Mouse (Mus musculus): ENCODE results near the gene Rad51d. TPM values are rescaled to one million over a fixed set of nuclear protein-coding genes. Genes with fewer than 3 reads are reported as not detected.

Rad51d gene
- total and polyA plus RNA-seq, 3 experiments, result 15.0 to 35.5 (median 33.3) TPM

DNA sequence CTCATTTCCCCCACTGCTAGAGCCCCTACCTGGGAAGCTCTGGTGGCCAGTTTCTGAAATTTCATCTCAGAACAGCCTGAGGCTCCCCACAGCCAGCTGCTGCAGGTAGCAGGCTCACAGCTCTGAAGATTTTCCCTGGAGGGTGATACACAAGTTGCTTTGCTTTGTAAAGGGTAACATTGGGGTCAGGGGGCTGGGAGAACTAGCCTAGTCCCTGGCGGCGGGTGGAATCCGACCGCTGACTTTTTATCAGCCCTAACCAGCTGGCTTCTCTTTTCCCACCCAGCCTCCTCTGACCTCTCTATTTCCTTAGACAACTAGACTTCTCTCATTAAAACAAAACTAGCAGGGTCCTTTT is 44.4 kb downstream of the Rad51d start:
- H3K27me3 ChIP-seq (replicated peaks), result no peaks in the 10 kb centered on the region
- peaks cover 9 to 26% of the 10 kb centered on the region in 2 experiments for H3K4me1 ChIP-seq (ENCODE audit: control insufficient read depth in 1 of 2, insufficient read depth in 2 of 2)
- peaks cover 2 to 15% of the 10 kb centered on the region in 2 experiments for H3K36me3 ChIP-seq (replicated peaks in 1 of 2; ENCODE audit: control insufficient read depth in 1 of 2, insufficient read depth in 1 of 2, low read length in 1 of 2)
- in situ Hi-C loops (cut with MboI; ENCODE audit: low pct_ligation_motif_present, low pct_unique_long_range_greater_than_20kb, low sequenced_read_pairs), result loop anchor here (5.0 kb wide), 1 partner anchor 41 kb away; no protein-coding TSS in a partner anchor
- peak overlapping the region; percentile 49 to 57 (median 51) for H3K4me3 ChIP-seq (replicated peaks in 1 of 3; ENCODE audit: low read depth in 2 of 3, low read length in 2 of 3, poor library complexity in 1 of 3)
- H3K79me2 ChIP-seq (replicated peaks; ENCODE audit: control insufficient read depth, extremely low read depth, insufficient read depth, poor library complexity, severe bottlenecking), result peaks cover 12% of the 10 kb centered on the region
- H3K9ac ChIP-seq (ENCODE audit: insufficient read depth, low read depth), result peak overlapping the region; percentile 37
- peaks cover 11% of the 10 kb centered on the region for H3K9me3 ChIP-seq (replicated peaks; ENCODE audit: low read length)
- H3K4me2 ChIP-seq (ENCODE audit: insufficient read depth, low read depth, poor library complexity, severe bottlenecking), result peak overlapping the region; percentile 100
- dilution Hi-C loops (cut with MboI; ENCODE audit: extremely low pct_ligation_motif_present, extremely low pct_unique_long_range_greater_than_20kb, low sequenced_read_pairs), result no loop called here
- TF ChIP-seq RCOR1 (conservative IDR thresholded peaks at IDR 0.05; ENCODE audit: low read depth, low read length) (no peak), EP300 (IDR thresholded peaks at IDR 0.05; ENCODE audit: low read length) (0 out of 2 replicates have a peak, but pooled peaks have one; percentile 21)
- peak overlapping the region; percentile 82 for H3K27ac ChIP-seq (ENCODE audit: insufficient read depth, low read depth)
- peak; percentile 20 for DNase-seq (ENCODE audit: extremely low read depth)

DNA sequence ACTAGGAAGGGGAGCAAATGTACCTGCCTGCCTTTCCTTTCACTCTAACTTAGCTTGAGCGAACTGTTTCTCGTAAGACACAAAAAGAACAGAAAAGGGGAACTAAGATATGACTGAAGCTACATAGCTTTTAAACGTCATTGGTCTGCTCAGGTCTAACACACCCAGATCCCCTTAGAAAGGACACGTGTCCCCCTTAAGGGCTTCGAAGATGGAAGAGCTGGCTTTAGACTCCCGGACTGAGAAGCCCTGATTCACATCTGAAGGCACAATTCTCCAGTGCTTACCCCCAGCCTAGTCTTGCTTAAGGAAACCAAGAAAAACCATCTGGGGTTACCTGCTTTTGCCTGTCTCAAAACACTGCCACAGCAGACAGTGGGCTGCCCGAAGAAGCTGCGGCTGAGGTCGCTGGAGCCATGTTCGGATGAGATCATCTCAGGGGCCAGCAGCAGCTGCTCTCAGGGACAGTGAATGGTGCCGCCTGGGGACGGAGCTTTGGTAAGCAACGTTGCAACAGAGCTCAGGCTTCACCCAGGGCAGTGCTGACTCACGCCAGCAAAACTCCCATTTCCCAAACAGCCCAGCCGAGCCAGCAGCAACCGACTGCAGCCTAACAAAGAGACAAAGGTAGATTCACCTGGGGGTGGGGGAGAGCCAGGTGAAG is 44.9 kb downstream of the Rad51d start:
- DNase-seq (ENCODE audit: extremely low read depth), result peak; percentile 77
- in situ Hi-C loops (cut with MboI; ENCODE audit: low pct_ligation_motif_present, low pct_unique_long_range_greater_than_20kb, low sequenced_read_pairs), result loop anchor here (5.0 kb wide), 1 partner anchor 42 kb away; no protein-coding TSS in a partner anchor
- peaks cover 13 to 30% of the 10 kb centered on the region in 2 experiments for H3K4me1 ChIP-seq (ENCODE audit: control insufficient read depth in 1 of 2, insufficient read depth in 2 of 2)

More for the DNA sequence above, 44.9 kb downstream of the Rad51d start:
- dilution Hi-C loops (cut with MboI; ENCODE audit: extremely low pct_ligation_motif_present, extremely low pct_unique_long_range_greater_than_20kb, low sequenced_read_pairs), result no loop called here
- H3K27ac ChIP-seq (ENCODE audit: insufficient read depth, low read depth), result peak overlapping the region; percentile 82
- peak overlapping the region; percentile 37 for H3K9ac ChIP-seq (ENCODE audit: insufficient read depth, low read depth)
- peaks cover 12% of the 10 kb centered on the region for H3K79me2 ChIP-seq (replicated peaks; ENCODE audit: control insufficient read depth, extremely low read depth, insufficient read depth, poor library complexity, severe bottlenecking)
- peak overlapping the region; percentile 100 for H3K4me2 ChIP-seq (ENCODE audit: insufficient read depth, low read depth, poor library complexity, severe bottlenecking)
- no peaks in the 10 kb centered on the region for H3K27me3 ChIP-seq (replicated peaks)
- peaks cover 11% of the 10 kb centered on the region for H3K9me3 ChIP-seq (replicated peaks; ENCODE audit: low read length)
- TF ChIP-seq RCOR1 (conservative IDR thresholded peaks at IDR 0.05; ENCODE audit: low read depth, low read length), result no peak
- peak; percentile 98 for TF ChIP-seq MAX (IDR thresholded peaks at IDR 0.05; ENCODE audit: low read length)
- TF ChIP-seq NELFE (IDR thresholded peaks at IDR 0.05; ENCODE audit: low read depth, low read length), result peak; percentile 65; the same call in 1 of the 2 replicates
- TF ChIP-seq GABPA (IDR thresholded peaks at IDR 0.05; ENCODE audit: insufficient replicate concordance, low read depth, low read length), result no peak
- TF ChIP-seq POLR2AphosphoS2 (IDR thresholded peaks at IDR 0.05; ENCODE audit: low read depth, low read length), result no peak
- peak; percentile 63 for TF ChIP-seq USF1 (IDR thresholded peaks at IDR 0.05; ENCODE audit: low read depth, low read length)
- TF ChIP-seq IRF4 (IDR thresholded peaks at IDR 0.05; ENCODE audit: low read depth, low read length), result no peak
- TF ChIP-seq POLR2A (IDR thresholded peaks at IDR 0.05; ENCODE audit: low read depth, low read length), result peak; percentile 62
- peak; percentile 52 for TF ChIP-seq RAD21 (IDR thresholded peaks at IDR 0.05; ENCODE audit: low read depth, low read length)
- TF ChIP-seq ETS1 (conservative IDR thresholded peaks at IDR 0.05; ENCODE audit: low read depth, low read length), result no peak
- TF ChIP-seq ELF1 (IDR thresholded peaks at IDR 0.05; ENCODE audit: low read depth, low read length), result no peak
- TF ChIP-seq SMC3 (IDR thresholded peaks at IDR 0.05; ENCODE audit: low read depth, low read length), result peak; percentile 44
- TF ChIP-seq BHLHE40 (IDR thresholded peaks at IDR 0.05; ENCODE audit: low read depth, low read length), result peak; percentile 0; the same call in 1 of the 2 replicates
- no peak for TF ChIP-seq MEF2A (IDR thresholded peaks at IDR 0.05; ENCODE audit: borderline replicate concordance, low read depth, low read length)
- TF ChIP-seq CHD1 (IDR thresholded peaks at IDR 0.05; ENCODE audit: low read depth, low read length), result no peak
- 0 out of 2 replicates have a peak, but pooled peaks have one; percentile 25 for TF ChIP-seq CHD2 (IDR thresholded peaks at IDR 0.05; ENCODE audit: low read length)
- TF ChIP-seq ZMIZ1 (IDR thresholded peaks at IDR 0.05; ENCODE audit: low read depth, low read length), result no peak
- peak; percentile 84; the same call in 1 of the 2 replicates for TF ChIP-seq UBTF (IDR thresholded peaks at IDR 0.05; ENCODE audit: low read depth, low read length)
- TF ChIP-seq MXI1 (IDR thresholded peaks at IDR 0.05; ENCODE audit: low read depth, low read length), result peak; percentile 63
- TF ChIP-seq SIN3A (IDR thresholded peaks at IDR 0.05; ENCODE audit: low read length), result no peak
- TF ChIP-seq USF2 (conservative IDR thresholded peaks at IDR 0.05; ENCODE audit: low read depth, low read length), result peak; percentile 66
- peak; percentile 25; the same call in 1 of the 2 replicates for TF ChIP-seq TCF12 (IDR thresholded peaks at IDR 0.05; ENCODE audit: low read depth, low read length)
- TF ChIP-seq ZKSCAN1 (IDR thresholded peaks at IDR 0.05; ENCODE audit: borderline replicate concordance, low read depth, low read length), result no peak
- peak; percentile 94 for TF ChIP-seq MYC (IDR thresholded peaks at IDR 0.05; ENCODE audit: low read depth, low read length)
- peak in 1 of 2 experiments; percentile 60; a peak in 2 of 4 replicates for TF ChIP-seq CTCF (conservative IDR thresholded peaks at IDR 0.05 in 1 of 2, IDR thresholded peaks at IDR 0.05 in 1 of 2; ENCODE audit: low read depth in 2 of 2, low read length in 2 of 2)
- TF ChIP-seq TBP (conservative IDR thresholded peaks at IDR 0.05; ENCODE audit: low read depth, low read length), result peak; percentile 86
- H3K4me3 ChIP-seq (replicated peaks in 1 of 3; ENCODE audit: low read depth in 2 of 3, low read length in 2 of 3, poor library complexity in 1 of 3), result peak overlapping the region; percentile 49 to 57 (median 51)
- peaks cover 6 to 17% of the 10 kb centered on the region in 2 experiments for H3K36me3 ChIP-seq (replicated peaks in 1 of 2; ENCODE audit: control insufficient read depth in 1 of 2, insufficient read depth in 1 of 2, low read length in 1 of 2)

All from CH12.LX (cell line).